Mouse (Mus musculus) lung, embryonic 14.5 days (tissue): ENCODE data around the gene Fgfr2. TPM values are rescaled to one million over a fixed set of nuclear protein-coding genes. Genes with fewer than 3 reads are reported as not detected.

ENCODE experiments used
- ATAC-seq: fragments of 200-750 bp; cut with Nextera tagmentation; 2 replicates; pipeline ENCODE4 v1.8.0; 2017; ENCODE audit warnings: mild to moderate bottlenecking, moderate TSS enrichment, moderate library complexity; ENCODE audit not compliant: insufficient read depth
- DNase-seq: peaks from one replicate; pipeline ENCODE4 v3.0.0-alpha.2; 2015
- H3K27ac ChIP-seq: fragments of 300-500 bp; sonication (generic); 2 replicates; pipeline ENCODE4 v1.5.1; 2014; ENCODE audit warnings: low read depth, mild to moderate bottlenecking, moderate library complexity
- H3K27me3 ChIP-seq: fragments of 300-500 bp; sonication (generic); 2 replicates; pipeline ENCODE4 v1.6.1; 2014; ENCODE audit warnings: low read length, control low read depth; ENCODE audit not compliant: insufficient read depth
- H3K36me3 ChIP-seq: fragments of 300-500 bp; sonication (generic); 2 replicates; pipeline ENCODE4 v1.6.1; 2014; ENCODE audit warnings: control low read depth; ENCODE audit not compliant: insufficient read depth
- H3K4me1 ChIP-seq: fragments of 300-500 bp; sonication (generic); 2 replicates; pipeline ENCODE4 v1.6.1; 2014; ENCODE audit warnings: antibody characterized with exemption, control low read depth; ENCODE audit not compliant: insufficient read depth
- H3K4me2 ChIP-seq: fragments of 300-500 bp; sonication (generic); 2 replicates; pipeline ENCODE4 v1.6.1; 2014; ENCODE audit warnings: mild to moderate bottlenecking
- H3K4me3 ChIP-seq: fragments of 300-500 bp; sonication (generic); 2 replicates; pipeline ENCODE4 v1.5.1; 2014; ENCODE audit warnings: low read depth, low read length
- H3K9ac ChIP-seq: fragments of 300-500 bp; sonication (generic); 2 replicates; pipeline ENCODE4 v1.6.1; 2014
- H3K9me3 ChIP-seq: fragments of 300-500 bp; sonication (generic); 2 replicates; pipeline ENCODE4 v1.6.1; 2016; ENCODE audit warnings: low read depth, low read length, control low read depth
- CTCF ChIP-seq: IDR thresholded peaks from 2 replicates; pipeline ENCODE4 v1.5.1; 2016; ENCODE audit warnings: antibody characterized with exemption, low read depth
- WGBS: fragments of 180-500 bp; shearing (Covaris S2); extraction: QIAGEN DNeasy Blood & Tissue Kit; methylation state at CpG from one replicate; pipeline ENCODE4 v1.1.7; 2014; 5-methylcytosine and 5-hydroxymethylcytosine counted together
- polyA plus RNA-seq: library from polyadenylated mRNA; unstranded; fragments of >200 nt; fragmentation: Nextera tagmentation; extraction: Ambion mirVana; gene quantifications from 2 replicates; pipeline ENCODE4 v1.2.1, GENCODE M21; 2014

Fgfr2 gene
- polyA plus RNA-seq, 1 experiment from 2014 or later, result 179 TPM

- TF ChIP-seq CTCF, result no peak
- Histone ChIP-seq H3K9me3 (no peaks in the 10 kb centered on the region), H3K27ac (no peak overlapping the region), H3K4me3 (no peak overlapping the region), H3K36me3 (no peaks in the 10 kb centered on the region), H3K9ac (no peak overlapping the region), H3K4me2 (no peak overlapping the region), H3K4me1 (no peaks in the 10 kb centered on the region), H3K27me3 (no peaks in the 10 kb centered on the region)
- DNase-seq, result no peak
- ATAC-seq, result no peak
Observed at GRCm38 (mm10) chr7:131236091-131236490, 1887.1 kb downstream of the Fgfr2 start.

GRCm38 (mm10) chr7:131223086-131223485 is 1900.1 kb downstream of the Fgfr2 start:
- Histone ChIP-seq H3K9me3 (no peaks in the 10 kb centered on the region), H3K4me3 (no peak overlapping the region), H3K4me1 (no peaks in the 10 kb centered on the region), H3K9ac (no peak overlapping the region), H3K27ac (no peak overlapping the region), H3K4me2 (no peak overlapping the region), H3K36me3 (no peaks in the 10 kb centered on the region), H3K27me3 (no peaks in the 10 kb centered on the region)
- 47% methylated on average over 5 of the region's 5 CpGs for WGBS
- no peak for DNase-seq
- ATAC-seq, result no peak
- TF ChIP-seq CTCF, result no peak

- 94% methylated on average over 14 of the region's 14 CpGs for WGBS
- DNase-seq, result no peak
- no peak for ATAC-seq
Observed at GRCm38 (mm10) chr7:131187996-131188395, 1935.2 kb downstream of the Fgfr2 start.

GRCm38 (mm10) chr7:131187047-131187446 is 1936.1 kb downstream of the Fgfr2 start:
- TF ChIP-seq CTCF, result no peak
- DNase-seq (peak; percentile 35), ATAC-seq (no peak; the same call in 1 of the 2 replicates)

More at GRCm38 (mm10) chr7:131187996-131188395, 1935.2 kb downstream of the Fgfr2 start:
- Histone ChIP-seq H3K9ac (no peak overlapping the region), H3K36me3 (no peaks in the 10 kb centered on the region), H3K4me1 (no peaks in the 10 kb centered on the region), H3K27ac (no peak overlapping the region), H3K27me3 (no peaks in the 10 kb centered on the region), H3K9me3 (no peaks in the 10 kb centered on the region), H3K4me2 (no peak overlapping the region), H3K4me3 (no peak overlapping the region)
- no peak for TF ChIP-seq CTCF

GRCm38 (mm10) chr7:131184339-131184738 is 1938.8 kb downstream of the Fgfr2 start:
- DNase-seq (peak; percentile 8), ATAC-seq (no peak)
- Histone ChIP-seq H3K4me3 (no peak overlapping the region), H3K9ac (no peak overlapping the region), H3K36me3 (no peaks in the 10 kb centered on the region), H3K27ac (no peak overlapping the region), H3K4me1 (no peaks in the 10 kb centered on the region), H3K27me3 (no peaks in the 10 kb centered on the region), H3K4me2 (no peak overlapping the region), H3K9me3 (no peaks in the 10 kb centered on the region)
- TF ChIP-seq CTCF, result no peak
- 57% methylated on average over 8 of the region's 8 CpGs for WGBS

More at GRCm38 (mm10) chr7:131187047-131187446, 1936.1 kb downstream of the Fgfr2 start:
- Histone ChIP-seq H3K9ac (no peak overlapping the region), H3K4me1 (no peaks in the 10 kb centered on the region), H3K4me3 (no peak overlapping the region), H3K4me2 (no peak overlapping the region), H3K27ac (no peak overlapping the region), H3K9me3 (no peaks in the 10 kb centered on the region), H3K36me3 (no peaks in the 10 kb centered on the region), H3K27me3 (no peaks in the 10 kb centered on the region)
- 60% methylated on average over 8 of the region's 8 CpGs for WGBS

GRCm38 (mm10) chr7:131182685-131183084 is 1940.5 kb downstream of the Fgfr2 start:
- no peak overlapping the region for H3K9ac ChIP-seq
- H3K4me3 ChIP-seq, result no peak overlapping the region
- no peak overlapping the region for H3K4me2 ChIP-seq
- WGBS, result 39% methylated on average over 4 of the region's 4 CpGs
- H3K4me1 ChIP-seq, result no peaks in the 10 kb centered on the region
- ATAC-seq (no peak), DNase-seq (peak; percentile 56)
- TF ChIP-seq CTCF, result peak; percentile 72
- H3K27ac ChIP-seq, result no peak overlapping the region
- no peaks in the 10 kb centered on the region for H3K9me3 ChIP-seq
- no peaks in the 10 kb centered on the region for H3K27me3 ChIP-seq
- H3K36me3 ChIP-seq, result no peaks in the 10 kb centered on the region

- Histone ChIP-seq H3K36me3 (no peaks in the 10 kb centered on the region), H3K27me3 (no peaks in the 10 kb centered on the region), H3K4me3 (no peak within 1 kb of the TSS), H3K4me1 (no peaks in the 10 kb centered on the region), H3K4me2 (no peak within 1 kb of the TSS), H3K9ac (no peak within 1 kb of the TSS), H3K9me3 (no peaks in the 10 kb centered on the region), H3K27ac (no peak within 1 kb of the TSS)
- no peak for ATAC-seq
- 83% methylated on average over 9 of the region's 9 CpGs for WGBS
- TF ChIP-seq CTCF, result no peak
- no peak for DNase-seq
Observed at GRCm38 (mm10) chr7:131174121-131174520, 1949.0 kb downstream of the Fgfr2 start, which contains the start of gene 5430419D17Rik. TSS of gene 5430419D17Rik (plus strand) at chr7:131174402.

- H3K9me3 ChIP-seq, result no peaks in the 10 kb centered on the region
- H3K36me3 ChIP-seq, result no peaks in the 10 kb centered on the region
- DNase-seq (no peak), ATAC-seq (no peak)
- WGBS, result 16% methylated on average over 2 of the region's 2 CpGs
- no peak for TF ChIP-seq CTCF
- H3K27ac ChIP-seq, result no peak overlapping the region
- no peaks in the 10 kb centered on the region for H3K27me3 ChIP-seq
- no peak overlapping the region for H3K4me2 ChIP-seq
- H3K9ac ChIP-seq, result no peak overlapping the region
- H3K4me1 ChIP-seq, result no peaks in the 10 kb centered on the region
- H3K4me3 ChIP-seq, result no peak overlapping the region
Observed at GRCm38 (mm10) chr7:131169099-131169498, 1954.1 kb downstream of the Fgfr2 start.
